Comparison of ENCODE assay signal across 12 mouse cellular contexts in genomic region chrX:13206514-13206913, GRCm38 (mm10).
DNase-seq lines count a peak whose midpoint lies in the region; ATAC-seq and TF ChIP-seq lines count a peak whose summit lies in the region.
"Had no signal": no experiment of that assay in that cellular context is flagged by ENCODE, and none has a peak within 500 bp of the region (broad histone marks: within the 10 kb centered on the region; RNA-seq: fewer than 3 reads in every experiment).

No protein-coding gene starts in this region.

- no peaks in the 10 kb centered on the region for H3K36me3 ChIP-seq in kidney, adult 2 months (ENCODE audit: control insufficient read depth, insufficient read depth, low read length)
- H3K36me3 ChIP-seq in kidney, embryonic 16.5 days (ENCODE audit: insufficient read depth, low read length): no peaks in the 10 kb centered on the region
- H3K36me3 ChIP-seq: heart, embryonic 15.5 days; liver, embryonic 12.5 days; neural tube, embryonic 15.5 days had no signal

- peak; percentile 20 for DNase-seq in embryo, embryonic 10 days (ENCODE audit: low spot score)
- DNase-seq in embryo, embryonic 9.5 days (ENCODE audit: extremely low spot score): no peak
- DNase-seq in kidney, adult 2 months: peak; percentile 12
- DNase-seq in right cerebral cortex, postnatal 4 days: peak; percentile 7
- DNase-seq in right cerebral cortex, postnatal 36 days (ENCODE audit: low spot score in 2 of 2): no peak
- peak; percentile 9 for DNase-seq in testis, postnatal 14 days (ENCODE audit: low spot score)
- no peak for DNase-seq in left cerebral cortex, adult 8-10 months (ENCODE audit: low spot score in 2 of 2)

- no peaks in the 10 kb centered on the region for H3K4me1 ChIP-seq in kidney, adult 2 months (ENCODE audit: control insufficient read depth, insufficient read depth, low read length)
- H3K4me1 ChIP-seq in kidney, embryonic 16.5 days (ENCODE audit: insufficient read depth, low read length): no peaks in the 10 kb centered on the region
- H3K4me1 ChIP-seq: liver, embryonic 12.5 days had no signal

- no peak overlapping the region for H3K27ac ChIP-seq in kidney, adult 2 months (ENCODE audit: insufficient read depth, low read depth, low read length)
- no peak overlapping the region for H3K27ac ChIP-seq in kidney, embryonic 16.5 days (ENCODE audit: low read length)
- H3K27ac ChIP-seq: heart, embryonic 15.5 days; liver, embryonic 12.5 days; neural tube, embryonic 15.5 days had no signal

- no peak overlapping the region for H3K9ac ChIP-seq in kidney, embryonic 16.5 days (replicated peaks; ENCODE audit: low read length)
- H3K9ac ChIP-seq: heart, embryonic 15.5 days; liver, embryonic 12.5 days; neural tube, embryonic 15.5 days had no signal

- WGBS in kidney, adult 2 months: 50% methylated on average over 7 of the region's 7 CpGs
- 39% methylated on average over 7 of the region's 7 CpGs for WGBS in kidney, embryonic 16.5 days

- TF ChIP-seq CTCF in kidney, adult 2 months (conservative IDR thresholded peaks at IDR 0.05; ENCODE audit: insufficient read depth, insufficient read length, low read depth, low read length): no peak

- TF ChIP-seq POLR2A in kidney, adult 2 months (IDR thresholded peaks at IDR 0.05; ENCODE audit: low read depth, low read length): no peak

- ATAC-seq in kidney, embryonic 16.5 days (ENCODE audit: low FRiP score, low TSS enrichment): no peak
- ATAC-seq: Patski had no signal

- no peaks in the 10 kb centered on the region for H3K27me3 ChIP-seq in kidney, adult 2 months (replicated peaks; ENCODE audit: control insufficient read depth, insufficient read depth, low read length)
- H3K27me3 ChIP-seq in kidney, embryonic 16.5 days (ENCODE audit: insufficient read depth, low read length): peaks cover 9% of the 10 kb centered on the region; the same call in 1 of the 2 replicates
- H3K27me3 ChIP-seq: heart, embryonic 15.5 days; liver, embryonic 12.5 days; neural tube, embryonic 15.5 days; Patski had no signal

- no peak overlapping the region for H3K4me3 ChIP-seq in kidney, adult 2 months (ENCODE audit: insufficient read depth, low read depth, low read length)
- no peak overlapping the region for H3K4me3 ChIP-seq in kidney, embryonic 16.5 days (ENCODE audit: low read length)
- H3K4me3 ChIP-seq: heart, embryonic 15.5 days; liver, embryonic 12.5 days; neural tube, embryonic 15.5 days had no signal

- H3K4me2 ChIP-seq in kidney, embryonic 16.5 days (replicated peaks; ENCODE audit: low read depth, low read length): no peak overlapping the region
- H3K4me2 ChIP-seq: heart, embryonic 15.5 days; liver, embryonic 12.5 days; neural tube, embryonic 15.5 days had no signal

- H3K9me3 ChIP-seq in kidney, embryonic 16.5 days (ENCODE audit: low read length): no peaks in the 10 kb centered on the region
- H3K9me3 ChIP-seq: heart, embryonic 15.5 days; liver, embryonic 12.5 days; neural tube, embryonic 15.5 days had no signal

Comparison
In these comparisons a context has a peak if more than half of its experiments do, and no peak if none do; other contexts are left out.
1. DNase-seq: peak in embryo, embryonic 10 days (single experiment), kidney, adult 2 months (single experiment), right cerebral cortex, postnatal 4 days (single experiment) and testis, postnatal 14 days (single experiment); none in embryo, embryonic 9.5 days (single experiment), right cerebral cortex, postnatal 36 days (0 of 2) and left cerebral cortex, adult 8-10 months (0 of 2).